Mouse (Mus musculus): ENCODE measurements at regions not wholly inside any gene's neighbourhood (a gene's known extent, or its start where the extent isn't known, plus 50 kb on each side); places are given as distances from the start of the nearest gene placed in this dataset.
A peak's percentile ranks its signal among the peaks of the same experiment; 100 is the strongest.

GRCm38 (mm10) chr12:37632368-37632767, 185.2 kb upstream of the Dgkb start:
- DNase-seq, result peak; percentile 8

GRCm38 (mm10) chr12:37633286-37633685, 184.2 kb upstream of the Dgkb start:
- no peak for DNase-seq

DNA sequence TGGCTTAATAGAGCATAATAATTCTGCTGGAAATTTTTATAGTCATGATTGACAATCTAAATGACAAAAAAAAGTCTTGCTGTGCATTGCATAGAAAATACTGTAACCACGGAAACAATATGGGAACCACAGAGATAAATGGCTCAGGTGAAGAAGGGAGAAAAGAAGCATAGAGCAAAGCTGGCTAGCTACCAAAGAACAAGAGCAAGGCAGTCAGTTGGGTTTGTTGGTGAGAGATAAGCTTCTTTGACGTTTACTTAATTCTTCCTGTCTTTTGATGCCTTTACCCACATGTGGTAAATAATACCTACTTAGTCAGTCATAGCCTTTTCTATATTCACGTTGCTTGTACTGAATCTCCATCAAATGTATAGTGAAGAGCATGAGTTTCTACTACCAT, 171.3 kb upstream of the Dgkb start:
- DNase-seq, result no peak

DNA sequence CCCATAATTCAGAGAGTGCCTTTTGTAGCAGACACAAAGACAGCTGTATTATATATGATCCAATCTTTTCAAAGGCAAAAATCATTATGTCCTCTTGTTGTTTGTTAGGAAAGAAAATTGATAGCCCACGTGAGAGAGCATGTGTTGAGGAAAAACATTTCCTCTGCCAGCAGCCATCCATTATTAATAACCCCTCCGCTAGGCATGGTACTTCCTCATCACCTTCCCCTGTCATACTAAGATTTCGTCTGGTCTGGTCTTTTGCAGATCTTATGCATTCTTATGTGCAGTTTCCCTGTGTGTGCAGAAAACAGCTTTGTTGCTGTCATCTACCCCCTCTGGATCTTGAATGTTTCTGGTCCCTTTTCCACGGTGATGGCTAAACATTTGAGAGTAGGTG, 164.2 kb upstream of the Dgkb start:
- no peak for DNase-seq

DNA sequence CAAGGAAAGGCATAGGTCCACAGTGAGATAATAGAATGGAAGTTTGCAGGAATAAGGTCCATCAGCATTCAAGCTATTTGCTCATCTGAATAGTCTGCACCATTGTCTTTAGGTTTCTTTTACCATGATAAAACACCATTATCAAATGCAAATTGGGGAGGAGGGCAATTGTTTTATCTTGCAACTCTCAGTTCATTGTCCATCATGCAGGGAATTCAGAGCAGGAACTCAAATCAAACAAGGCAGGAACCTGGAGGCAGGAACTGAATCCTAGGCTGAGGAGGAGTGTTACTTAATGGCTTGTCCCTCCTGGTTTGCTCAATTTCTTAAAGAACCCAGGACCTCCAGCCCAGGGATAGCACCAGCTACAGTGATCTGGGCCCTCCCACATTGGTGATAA, 163.3 kb upstream of the Dgkb start:
- DNase-seq, result no peak

DNA sequence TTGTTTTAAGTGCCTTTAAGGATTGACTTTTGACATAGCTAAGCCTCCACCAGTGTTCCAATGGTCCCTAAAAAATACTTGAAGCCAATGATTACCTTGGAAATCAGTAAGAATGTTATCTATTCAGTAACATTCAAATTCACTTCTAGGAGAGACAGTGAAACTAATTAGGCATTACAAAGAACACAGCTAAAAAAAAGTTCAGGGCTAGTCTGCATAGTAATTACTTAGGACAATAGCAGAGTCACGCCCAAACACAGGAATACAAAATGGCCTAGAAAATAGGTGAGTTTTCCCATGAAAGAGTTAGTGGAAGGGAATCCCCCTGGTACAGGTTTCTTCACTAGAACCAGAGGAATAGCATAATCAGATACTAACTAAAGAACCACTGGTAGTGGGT, 157.5 kb upstream of the Dgkb start:
- DNase-seq, result no peak

GRCm38 (mm10) chr12:37682455-37683110, 134.9 kb upstream of the Dgkb start:
- DNase-seq, result no peak

- DNase-seq, result no peak
Measured at GRCm38 (mm10) chr12:37692584-37692983, 124.9 kb upstream of the Dgkb start.

Data from embryo, embryonic 11 days (tissue).